ENCODE assay signal across 8 mouse cellular contexts in the genomic region with DNA sequence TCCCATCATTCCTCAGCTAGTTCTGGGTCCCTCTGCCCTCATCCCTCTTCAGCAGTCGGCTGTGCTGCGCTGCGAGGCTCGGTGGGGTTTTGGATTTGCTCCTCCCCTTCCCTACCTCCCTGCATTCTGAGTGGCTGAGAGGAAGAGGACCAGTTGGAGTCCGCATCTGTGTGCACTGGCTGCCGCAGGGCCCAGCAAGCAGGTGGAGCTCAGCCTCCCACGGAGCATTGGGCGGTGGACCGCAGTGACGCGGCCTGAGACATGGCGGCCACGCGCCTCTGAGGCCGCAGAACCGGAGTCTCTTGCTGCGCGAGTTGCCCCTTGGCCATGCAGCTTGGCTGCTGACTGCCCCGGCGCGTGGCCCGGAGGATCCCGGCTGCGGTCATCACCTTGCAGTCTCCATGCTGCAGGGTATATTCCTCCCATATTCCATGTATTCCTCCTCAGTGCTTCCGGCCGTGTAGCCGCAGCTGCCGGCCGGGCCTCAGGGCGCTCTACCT. TPM values are rescaled to one million over a fixed set of nuclear protein-coding genes. Genes with fewer than 3 reads are reported as not detected.
DNase-seq lines count a peak whose midpoint lies in the region; ATAC-seq lines count a peak whose summit lies in the region.

A gene (plus strand): TSS at position 54 of the 500 bp plus-strand sequence.

- under 1% methylated on average over 30 of the region's 30 CpGs for WGBS in heart, embryonic 13.5 days
- under 1% methylated on average over 30 of the region's 30 CpGs for WGBS in liver, embryonic 11.5 days
- WGBS in stomach, embryonic 14.5 days: under 1% methylated on average over 30 of the region's 30 CpGs

- no peaks in the 10 kb centered on the region for H3K4me1 ChIP-seq in brown adipose tissue, adult 24 weeks (ENCODE audit: control insufficient read depth, insufficient read depth, insufficient read length, low read length)
- peaks cover 13% of the 10 kb centered on the region for H3K4me1 ChIP-seq in heart, embryonic 13.5 days
- no peaks in the 10 kb centered on the region for H3K4me1 ChIP-seq in liver, embryonic 11.5 days (replicated peaks; ENCODE audit: control insufficient read depth, insufficient read depth, low read length)
- no peaks in the 10 kb centered on the region for H3K4me1 ChIP-seq in stomach, embryonic 14.5 days (ENCODE audit: control insufficient read depth, insufficient read depth, low read length)

- H3K4me2 ChIP-seq in heart, embryonic 13.5 days: peak within 1 kb of the TSS; percentile 83
- H3K4me2 ChIP-seq in liver, embryonic 11.5 days: peak within 1 kb of the TSS; percentile 84
- H3K4me2 ChIP-seq in stomach, embryonic 14.5 days (replicated peaks; ENCODE audit: low read depth, low read length): peak within 1 kb of the TSS; percentile 73

- H3K9ac ChIP-seq in heart, embryonic 13.5 days: peak within 1 kb of the TSS; percentile 84
- peak within 1 kb of the TSS; percentile 75 for H3K9ac ChIP-seq in liver, embryonic 11.5 days (ENCODE audit: low read depth, low read length)
- H3K9ac ChIP-seq in stomach, embryonic 14.5 days (replicated peaks; ENCODE audit: low read depth, low read length): peak within 1 kb of the TSS; percentile 52

- no peak within 1 kb of the TSS for H3K27ac ChIP-seq in brown adipose tissue, adult 24 weeks (replicated peaks; ENCODE audit: low read depth, low read length)
- peak within 1 kb of the TSS; percentile 76 for H3K27ac ChIP-seq in heart, embryonic 13.5 days (replicated peaks)
- no peak within 1 kb of the TSS for H3K27ac ChIP-seq in liver, embryonic 11.5 days (ENCODE audit: low read depth, low read length)
- H3K27ac ChIP-seq in stomach, embryonic 14.5 days (ENCODE audit: low read length): peak within 1 kb of the TSS; percentile 61; the same call in 1 of the 2 replicates

- DNase-seq in CD4-positive helper T cell, adult 2 months (ENCODE audit: low read depth, low spot score): peak; percentile 48
- peak; percentile 79 for DNase-seq in kidney, postnatal 10 days
- peak; percentile 82 for DNase-seq in liver, embryonic 11.5 days (ENCODE audit: low spot score)
- peak; percentile 10 for DNase-seq in naive thymus-derived CD4-positive, alpha-beta T cell, adult 2 months (ENCODE audit: low read depth)

- peak within 1 kb of the TSS; percentile 56 for H3K4me3 ChIP-seq in brown adipose tissue, adult 24 weeks (ENCODE audit: insufficient read depth, low read depth, low read length)
- H3K4me3 ChIP-seq in heart, embryonic 13.5 days: peak within 1 kb of the TSS; percentile 79
- H3K4me3 ChIP-seq in liver, embryonic 11.5 days (ENCODE audit: low read depth, low read length): peak within 1 kb of the TSS; percentile 71
- H3K4me3 ChIP-seq in stomach, embryonic 14.5 days (ENCODE audit: low read depth, low read length): peak within 1 kb of the TSS; percentile 64

- ATAC-seq in erythroid progenitor cell, adult 5-6 weeks (replicated peaks; ENCODE audit: low FRiP score, poor library complexity, severe bottlenecking): peak; percentile 93
- ATAC-seq in heart, embryonic 13.5 days (ENCODE audit: extremely low read depth, insufficient number of reproducible peaks, low FRiP score, low TSS enrichment): peak; percentile 94
- peak; percentile 99 for ATAC-seq in liver, embryonic 11.5 days (replicated peaks; ENCODE audit: low FRiP score)
- ATAC-seq in stomach, embryonic 14.5 days (ENCODE audit: insufficient number of reproducible peaks, insufficient read depth, low FRiP score, low read depth): peak; percentile 99

- no peaks in the 10 kb centered on the region for H3K27me3 ChIP-seq in heart, embryonic 13.5 days (replicated peaks)
- H3K27me3 ChIP-seq in liver, embryonic 11.5 days (replicated peaks; ENCODE audit: control insufficient read depth, insufficient read depth, low read length): no peaks in the 10 kb centered on the region
- H3K27me3 ChIP-seq in stomach, embryonic 14.5 days (ENCODE audit: control insufficient read depth, insufficient read depth, low read length): no peaks in the 10 kb centered on the region

- no peaks in the 10 kb centered on the region for H3K9me3 ChIP-seq in heart, embryonic 13.5 days
- no peaks in the 10 kb centered on the region for H3K9me3 ChIP-seq in liver, embryonic 11.5 days (ENCODE audit: control insufficient read depth, low read length)
- no peaks in the 10 kb centered on the region for H3K9me3 ChIP-seq in stomach, embryonic 14.5 days (ENCODE audit: control insufficient read depth, low read depth, low read length)

- no peaks in the 10 kb centered on the region for H3K36me3 ChIP-seq in heart, embryonic 13.5 days
- no peaks in the 10 kb centered on the region for H3K36me3 ChIP-seq in liver, embryonic 11.5 days (ENCODE audit: control insufficient read depth, insufficient read depth, low read length)
- H3K36me3 ChIP-seq in stomach, embryonic 14.5 days (ENCODE audit: control insufficient read depth, insufficient read depth, low read length): no peaks in the 10 kb centered on the region

RNA-seq across cellular contexts. Expression of the gene that starts here (rescaled TPM):
- 0.13 and 0.40 TPM in 2 replicates for polyA plus RNA-seq in brown adipose tissue, adult 24 weeks (2012; ENCODE audit: insufficient read depth, insufficient read length, missing spikeins)
- 0.36 and 0.42 TPM in 2 replicates for total RNA-seq in erythroid progenitor cell, adult 5-6 weeks (2015; ENCODE audit: low replicate concordance)
- 0.51 and 13.1 TPM in 2 replicates for total RNA-seq in erythroid progenitor cell, adult 5-6 weeks (2017; ENCODE audit: low replicate concordance)
- 5.4 and 6.0 TPM in 2 replicates for polyA plus RNA-seq in heart, embryonic 13.5 days (2015; fragmentation: Nextera tagmentation; extraction: Ambion mirVana)
- 4.9 and 5.0 TPM in 2 replicates for polyA plus RNA-seq in liver, embryonic 11.5 days (2014; fragmentation: Nextera tagmentation; extraction: Ambion mirVana)
- polyA plus RNA-seq in stomach, embryonic 14.5 days (2014; fragmentation: Nextera tagmentation; extraction: Ambion mirVana): 14.9 and 18.4 TPM in 2 replicates

Comparison
In these comparisons a context has a peak if more than half of its experiments do, and no peak if none do; other contexts are left out.
1. DNase-seq: peak in every context shown above with its lines; median percentile 82 in liver, embryonic 11.5 days; 79 in kidney, postnatal 10 days; 48 in CD4-positive helper T cell, adult 2 months; 10 in naive thymus-derived CD4-positive, alpha-beta T cell, adult 2 months.
2. H3K27ac ChIP-seq: peak in heart, embryonic 13.5 days (single experiment) and stomach, embryonic 14.5 days (single experiment); none in brown adipose tissue, adult 24 weeks (single experiment) and liver, embryonic 11.5 days (single experiment).
3. Peak in every context shown above with its lines, with median percentiles within 50 percentile points of each other: H3K4me3 ChIP-seq, ATAC-seq, H3K4me2 ChIP-seq and H3K9ac ChIP-seq.